Mouse (Mus musculus) liver, postnatal 0 days (tissue): ENCODE measurements at regions not wholly inside any gene's neighbourhood (a gene's known extent, or its start where the extent isn't known, plus 50 kb on each side); places are given as distances from the start of the nearest gene placed in this dataset.

Source experiments
- CTCF ChIP-seq: sonication (generic); IDR thresholded peaks from 2 replicates; pipeline ENCODE4 v1.5.1; 2016; ENCODE audit warnings: antibody characterized with exemption, low read depth
- EP300 ChIP-seq: IDR thresholded peaks from 2 replicates; pipeline ENCODE4 v1.6.1; 2016; ENCODE audit warnings: antibody characterized with exemption, low read depth, mild to moderate bottlenecking

DNA sequence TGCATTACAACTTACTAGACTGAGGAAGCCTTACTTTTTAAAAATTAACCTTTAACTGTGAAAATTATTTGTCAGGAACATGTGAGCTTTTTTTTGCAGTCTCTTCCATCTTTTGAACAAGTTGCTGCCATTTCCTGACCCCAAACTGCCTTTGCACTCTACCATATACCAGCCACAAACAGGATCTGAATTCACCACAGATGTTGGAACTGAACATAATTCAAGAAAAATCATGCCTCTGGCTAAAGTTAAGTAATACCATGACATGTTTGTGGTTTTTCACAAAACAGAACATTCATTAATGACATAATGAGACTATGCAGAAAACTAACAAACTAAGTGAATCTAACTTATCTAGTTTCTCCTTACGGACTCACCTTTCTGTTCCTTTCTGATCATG, 67.8 kb downstream of the Ch25h start:
- no peak for TF ChIP-seq CTCF
- no peak for TF ChIP-seq EP300
